Mouse (Mus musculus): Measurements from ENCODE around the gene Adap1.

- TF ChIP-seq POLR2A (IDR thresholded peaks at IDR 0.05; ENCODE audit: insufficient read depth, low read depth, low read length) (peak; percentile 4; the same call in 1 of the 2 replicates), CTCF (IDR thresholded peaks at IDR 0.05) (no peak)
Observed at GRCm38 (mm10) chr5:139364911-139365571, 39.6 kb upstream of the Adap1 start.

Data from heart, adult 2 months (tissue).